Mouse (Mus musculus): ENCODE data around the gene Fam102a. TPM values are rescaled to one million over a fixed set of nuclear protein-coding genes. Genes with fewer than 3 reads are reported as not detected.
A peak's percentile ranks its signal among the peaks of the same experiment; 100 is the strongest.
"Not testable (repeated sequence)": the region's sequence is repeated elsewhere in the genome, so short reads cannot be mapped to it uniquely, and the experiment has no call there.

Fam102a gene
- total and polyA plus RNA-seq, 3 experiments, result 1.3 to 7.8 (median 3.8) TPM

GRCm38 (mm10) chr2:32487124-32487623, 48.0 kb upstream of the Fam102a start (continued):
- TF ChIP-seq ZKSCAN1 (IDR thresholded peaks at IDR 0.05; ENCODE audit: borderline replicate concordance, low read depth, low read length) (no peak), HCFC1 (IDR thresholded peaks at IDR 0.05; ENCODE audit: low read depth, low read length) (peak; percentile 28; the same call in 1 of the 2 replicates), ELF1 (IDR thresholded peaks at IDR 0.05; ENCODE audit: low read depth, low read length) (peak; percentile 46), CTCF (conservative IDR thresholded peaks at IDR 0.05 in 1 of 2, IDR thresholded peaks at IDR 0.05 in 1 of 2; ENCODE audit: low read depth in 2 of 2, low read length in 2 of 2) (peak; percentile 73 to 85), MAFK (IDR thresholded peaks at IDR 0.05; ENCODE audit: insufficient replicate concordance, low read length) (no peak), GABPA (IDR thresholded peaks at IDR 0.05; ENCODE audit: insufficient replicate concordance, low read depth, low read length) (no peak), CHD2 (IDR thresholded peaks at IDR 0.05; ENCODE audit: low read length) (no peak), NELFE (IDR thresholded peaks at IDR 0.05; ENCODE audit: low read depth, low read length) (no peak)

DNA sequence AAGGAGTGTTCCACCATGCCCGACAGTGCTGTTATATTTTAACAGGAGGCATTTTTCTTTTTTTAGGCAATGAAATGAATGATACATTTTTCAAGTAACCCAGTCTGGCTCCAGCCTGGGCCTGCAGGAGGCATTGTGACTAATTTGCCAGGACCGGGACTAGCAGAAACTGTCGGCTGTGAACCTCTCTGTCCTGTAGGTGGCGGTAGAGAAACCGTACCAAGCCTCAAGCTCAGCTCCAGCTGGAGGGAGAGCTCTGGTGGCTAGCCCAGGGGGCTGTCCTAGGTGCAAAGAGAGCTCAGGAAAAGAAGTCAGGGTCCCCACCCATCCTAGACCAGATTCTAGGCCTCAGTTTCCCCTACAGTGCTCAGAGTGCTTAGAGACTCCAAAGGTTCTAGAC, 46.5 kb upstream of the Fam102a start:
- H3K27me3 ChIP-seq (replicated peaks), result no peaks in the 10 kb centered on the region
- no peaks in the 10 kb centered on the region for H3K36me3 ChIP-seq (replicated peaks in 1 of 2; ENCODE audit: control insufficient read depth in 1 of 2, insufficient read depth in 1 of 2, low read length in 1 of 2)
- DNase-seq (ENCODE audit: extremely low read depth), result peak; percentile 90
- no peak overlapping the region for H3K9ac ChIP-seq (ENCODE audit: insufficient read depth, low read depth)
- in situ Hi-C loops (cut with MboI; ENCODE audit: low pct_ligation_motif_present, low pct_unique_long_range_greater_than_20kb, low sequenced_read_pairs) (loop anchor here (5.0 kb wide), 2 partner anchors 36 to 86 kb away; partner anchors contain the start of genes Naif1 and Slc25a25), dilution Hi-C loops (cut with MboI; ENCODE audit: extremely low pct_ligation_motif_present, extremely low pct_unique_long_range_greater_than_20kb, low sequenced_read_pairs) (no loop called here)
- TF ChIP-seq ELF1 (IDR thresholded peaks at IDR 0.05; ENCODE audit: low read depth, low read length), result no peak
- no peak for TF ChIP-seq ZNF384 (IDR thresholded peaks at IDR 0.05; ENCODE audit: low read depth, low read length)
- TF ChIP-seq SMC3 (IDR thresholded peaks at IDR 0.05; ENCODE audit: low read depth, low read length), result peak; percentile 92
- TF ChIP-seq SIN3A (IDR thresholded peaks at IDR 0.05; ENCODE audit: low read length), result no peak
- TF ChIP-seq CHD1 (IDR thresholded peaks at IDR 0.05; ENCODE audit: low read depth, low read length), result no peak
- TF ChIP-seq JUN (IDR thresholded peaks at IDR 0.05; ENCODE audit: insufficient read depth, low read depth, low read length), result no peak
- no peak for TF ChIP-seq TCF12 (IDR thresholded peaks at IDR 0.05; ENCODE audit: low read depth, low read length)
- no peak for TF ChIP-seq MAX (IDR thresholded peaks at IDR 0.05; ENCODE audit: low read length)
- no peak for TF ChIP-seq CHD2 (IDR thresholded peaks at IDR 0.05; ENCODE audit: low read length)
- TF ChIP-seq ZKSCAN1 (IDR thresholded peaks at IDR 0.05; ENCODE audit: borderline replicate concordance, low read depth, low read length), result no peak
- no peak for TF ChIP-seq POLR2A (IDR thresholded peaks at IDR 0.05; ENCODE audit: low read depth, low read length)
- TF ChIP-seq HCFC1 (IDR thresholded peaks at IDR 0.05; ENCODE audit: low read depth, low read length), result no peak; the same call in 1 of the 2 replicates
- TF ChIP-seq GABPA (IDR thresholded peaks at IDR 0.05; ENCODE audit: insufficient replicate concordance, low read depth, low read length), result no peak
- no peak for TF ChIP-seq MAFK (IDR thresholded peaks at IDR 0.05; ENCODE audit: insufficient replicate concordance, low read length)
- no peak for TF ChIP-seq E2F4 (IDR thresholded peaks at IDR 0.05; ENCODE audit: insufficient replicate concordance, low read depth, low read length)
- peak; percentile 29 for TF ChIP-seq ZC3H11A (IDR thresholded peaks at IDR 0.05; ENCODE audit: low read depth, low read length)
- TF ChIP-seq TBP (conservative IDR thresholded peaks at IDR 0.05; ENCODE audit: low read depth, low read length), result no peak
- TF ChIP-seq IRF4 (IDR thresholded peaks at IDR 0.05; ENCODE audit: low read depth, low read length), result 0 out of 2 replicates have a peak, but pooled peaks have one; percentile 29
- no peak for TF ChIP-seq JUND (conservative IDR thresholded peaks at IDR 0.05; ENCODE audit: low read depth, low read length)
- peak; percentile 21; the same call in 1 of the 2 replicates for TF ChIP-seq NELFE (IDR thresholded peaks at IDR 0.05; ENCODE audit: low read depth, low read length)
- TF ChIP-seq KAT2A (IDR thresholded peaks at IDR 0.05; ENCODE audit: insufficient replicate concordance, low read length), result no peak
- TF ChIP-seq RAD21 (IDR thresholded peaks at IDR 0.05; ENCODE audit: low read depth, low read length), result peak; percentile 73
- TF ChIP-seq USF1 (IDR thresholded peaks at IDR 0.05; ENCODE audit: low read depth, low read length), result no peak
- TF ChIP-seq UBTF (IDR thresholded peaks at IDR 0.05; ENCODE audit: low read depth, low read length), result no peak
- no peak for TF ChIP-seq MAZ (IDR thresholded peaks at IDR 0.05; ENCODE audit: low read depth, low read length)
- no peak for TF ChIP-seq PAX5 (IDR thresholded peaks at IDR 0.05; ENCODE audit: low read length)
- peak; percentile 32 to 97; a peak in 3 of 4 replicates for TF ChIP-seq CTCF (conservative IDR thresholded peaks at IDR 0.05 in 1 of 2, IDR thresholded peaks at IDR 0.05 in 1 of 2; ENCODE audit: low read depth in 2 of 2, low read length in 2 of 2)
- peaks cover 0 to 9% of the 10 kb centered on the region in 2 experiments; a peak in 3 of 4 replicates for H3K4me1 ChIP-seq (ENCODE audit: control insufficient read depth in 1 of 2, insufficient read depth in 2 of 2)
- no peak overlapping the region for H3K4me2 ChIP-seq (ENCODE audit: insufficient read depth, low read depth, poor library complexity, severe bottlenecking)
- no peaks in the 10 kb centered on the region for H3K9me3 ChIP-seq (replicated peaks; ENCODE audit: low read length)
- no peaks in the 10 kb centered on the region for H3K79me2 ChIP-seq (replicated peaks; ENCODE audit: control insufficient read depth, extremely low read depth, insufficient read depth, poor library complexity, severe bottlenecking)
- no peak overlapping the region for H3K4me3 ChIP-seq (replicated peaks in 1 of 3; ENCODE audit: low read depth in 2 of 3, low read length in 2 of 3, poor library complexity in 1 of 3)
- H3K27ac ChIP-seq (ENCODE audit: insufficient read depth, low read depth), result no peak overlapping the region

DNA sequence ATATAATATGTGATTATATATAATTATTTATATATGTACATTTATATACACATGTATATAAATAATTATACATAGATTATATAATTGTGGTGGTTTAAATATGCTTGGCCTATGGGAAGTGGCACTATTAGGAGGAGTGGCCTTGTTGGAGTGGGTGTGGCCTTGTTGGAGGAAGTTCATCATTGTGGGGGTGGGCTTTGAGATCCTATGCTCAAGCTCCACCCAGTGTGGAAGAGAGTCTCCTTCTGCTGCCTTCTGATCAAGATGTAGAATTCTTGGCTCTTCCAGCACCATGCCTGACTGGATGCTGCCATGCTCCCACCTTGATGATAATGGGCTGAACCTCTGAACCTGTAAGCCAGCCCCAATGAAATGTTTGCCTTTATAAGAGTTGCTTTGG, 44.4 kb upstream of the Fam102a start:
- H3K36me3 ChIP-seq (replicated peaks in 1 of 2; ENCODE audit: control insufficient read depth in 1 of 2, insufficient read depth in 1 of 2, low read length in 1 of 2); H3K79me2 ChIP-seq (replicated peaks; ENCODE audit: control insufficient read depth, extremely low read depth, insufficient read depth, poor library complexity, severe bottlenecking); H3K27me3 ChIP-seq (replicated peaks); H3K9ac ChIP-seq (ENCODE audit: insufficient read depth, low read depth); H3K4me3 ChIP-seq (replicated peaks in 1 of 3; ENCODE audit: low read depth in 2 of 3, low read length in 2 of 3, poor library complexity in 1 of 3); H3K27ac ChIP-seq (ENCODE audit: insufficient read depth, low read depth); DNase-seq (ENCODE audit: extremely low read depth); H3K9me3 ChIP-seq (replicated peaks; ENCODE audit: low read length); H3K4me2 ChIP-seq (ENCODE audit: insufficient read depth, low read depth, poor library complexity, severe bottlenecking); H3K4me1 ChIP-seq (ENCODE audit: control insufficient read depth in 1 of 2, insufficient read depth in 2 of 2); dilution Hi-C loops (cut with MboI; ENCODE audit: extremely low pct_ligation_motif_present, extremely low pct_unique_long_range_greater_than_20kb, low sequenced_read_pairs): not testable (repeated sequence)
- in situ Hi-C loops (cut with MboI; ENCODE audit: low pct_ligation_motif_present, low pct_unique_long_range_greater_than_20kb, low sequenced_read_pairs), result loop anchor here (5.0 kb wide), 1 partner anchor 72 kb away; no protein-coding TSS in a partner anchor

All from CH12.LX (cell line).